Mouse (Mus musculus): ENCODE measurements at regions not wholly inside any gene's neighbourhood (a gene's known extent, or its start where the extent isn't known, plus 50 kb on each side); places are given as distances from the start of the nearest gene placed in this dataset.

DNA sequence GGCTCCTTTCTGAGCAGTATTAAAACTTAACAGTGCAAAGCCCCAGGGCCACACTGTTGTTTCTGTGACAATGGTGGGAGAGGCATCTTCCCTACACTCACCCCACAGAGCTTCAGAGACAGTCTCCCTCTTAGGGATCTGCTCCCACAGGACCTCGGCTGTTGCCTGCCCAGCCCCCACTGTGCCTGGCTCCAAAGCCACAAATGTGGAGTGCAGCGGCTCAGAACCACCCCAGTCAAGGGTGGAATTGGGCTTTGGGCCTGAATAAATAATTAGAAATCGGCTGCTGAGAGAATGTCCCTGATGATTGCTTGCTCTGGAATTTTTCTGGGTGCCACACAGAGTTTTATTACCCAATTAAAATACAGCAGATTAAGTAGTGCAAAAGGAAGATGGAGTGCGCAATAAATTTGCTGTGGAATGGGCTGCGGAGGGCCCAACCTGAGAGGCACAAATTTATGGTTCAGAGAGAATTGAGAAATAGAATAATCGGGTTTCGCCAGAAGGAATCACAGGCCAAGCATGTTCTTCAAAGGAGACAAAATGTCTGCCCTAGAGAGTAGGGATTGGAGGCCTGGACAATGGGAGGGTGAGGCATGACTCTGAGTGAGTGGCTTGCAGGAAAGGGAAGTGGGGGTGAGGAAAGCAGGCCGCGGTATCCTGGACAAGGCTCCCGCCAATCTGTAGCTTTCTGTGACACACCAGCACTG is 56.4 kb downstream of the Cd24a start:
- Histone ChIP-seq H3K27ac (ENCODE audit: insufficient read depth, low read depth, low read length, poor library complexity, severe bottlenecking) (no peak overlapping the region), H3K9ac (ENCODE audit: insufficient read depth, low read depth, low read length, poor library complexity, severe bottlenecking) (no peak overlapping the region), H3K9me3 (ENCODE audit: control insufficient read depth, insufficient read depth, low read depth, low read length) (no peaks in the 10 kb centered on the region), H3K4me3 (ENCODE audit: insufficient read depth in 1 of 2, low read depth in 1 of 2, low read length in 2 of 2, poor library complexity in 1 of 2, severe bottlenecking in 1 of 2) (no peak overlapping the region), H3K36me3 (ENCODE audit: control insufficient read depth, insufficient read depth, low read length, poor library complexity, severe bottlenecking) (no peaks in the 10 kb centered on the region), H3K4me1 (ENCODE audit: control insufficient read depth in 2 of 2, insufficient read depth in 2 of 2, low read length in 2 of 2, poor library complexity in 1 of 2) (no peaks in the 10 kb centered on the region)
- in situ Hi-C loops (cut with MboI; ENCODE audit: low sequenced_read_pairs in 2 of 2, unreplicated experiment in 2 of 2): no loop called here
- DNase-seq (ENCODE audit: low read depth, low spot score): no peak
- TF ChIP-seq ZNF384 (IDR thresholded peaks at IDR 0.05; ENCODE audit: low read depth, low read length) (no peak), HCFC1 (IDR thresholded peaks at IDR 0.05; ENCODE audit: borderline replicate concordance, insufficient read depth, low read length) (no peak), MAFK (IDR thresholded peaks at IDR 0.05; ENCODE audit: insufficient read depth, low read depth, low read length) (no peak), ZC3H11A (IDR thresholded peaks at IDR 0.05; ENCODE audit: borderline replicate concordance, low read depth, low read length) (no peak), CHD2 (IDR thresholded peaks at IDR 0.05; ENCODE audit: low read depth, low read length) (no peak)

DNA sequence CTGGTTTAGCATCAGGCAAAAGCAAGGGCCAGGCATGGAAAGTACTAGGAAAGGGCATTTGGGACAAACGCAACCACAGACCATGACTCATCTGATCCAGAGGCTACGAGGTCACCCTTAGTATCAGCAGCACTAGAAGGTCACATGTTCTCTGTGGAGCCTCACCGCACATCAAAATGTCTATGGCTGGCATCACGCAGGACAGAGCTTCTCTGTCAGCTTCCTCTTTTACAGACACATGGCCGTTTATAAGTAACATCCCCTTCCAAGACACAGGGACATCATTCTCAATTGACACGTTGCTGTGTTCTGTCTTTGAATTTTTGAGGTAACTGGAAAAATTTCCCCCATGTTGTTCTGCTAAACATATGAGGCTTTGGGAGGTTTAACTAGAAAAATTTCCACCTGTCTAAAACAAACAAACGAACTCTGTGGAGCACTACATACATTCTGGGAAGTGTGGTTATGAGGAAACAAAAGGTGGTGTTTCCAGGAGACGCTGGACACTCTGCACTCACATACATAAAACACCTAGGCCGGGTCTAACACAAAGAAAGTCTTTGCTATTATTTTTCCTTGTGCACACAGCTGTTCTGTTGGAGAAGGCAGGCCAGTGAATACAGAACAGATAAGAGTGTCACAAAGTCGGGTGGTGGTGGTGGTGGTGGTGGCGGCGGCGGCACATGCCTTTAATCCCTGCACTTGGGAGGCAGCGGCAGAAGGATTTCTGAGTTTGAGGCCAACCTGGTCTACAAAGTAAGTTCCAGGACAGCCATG is 63.3 kb downstream of the Cd24a start:
- in situ Hi-C loops (cut with MboI; ENCODE audit: low sequenced_read_pairs in 2 of 2, unreplicated experiment in 2 of 2): no loop called here
- TF ChIP-seq MAFK (IDR thresholded peaks at IDR 0.05; ENCODE audit: insufficient read depth, low read depth, low read length) (no peak), ZC3H11A (IDR thresholded peaks at IDR 0.05; ENCODE audit: borderline replicate concordance, low read depth, low read length) (no peak), CHD2 (IDR thresholded peaks at IDR 0.05; ENCODE audit: low read depth, low read length) (no peak), ZNF384 (IDR thresholded peaks at IDR 0.05; ENCODE audit: low read depth, low read length) (no peak), HCFC1 (IDR thresholded peaks at IDR 0.05; ENCODE audit: borderline replicate concordance, insufficient read depth, low read length) (no peak)
- DNase-seq (ENCODE audit: low read depth, low spot score): no peak
- Histone ChIP-seq H3K4me1 (ENCODE audit: control insufficient read depth in 2 of 2, insufficient read depth in 2 of 2, low read length in 2 of 2, poor library complexity in 1 of 2) (no peaks in the 10 kb centered on the region), H3K9me3 (ENCODE audit: control insufficient read depth, insufficient read depth, low read depth, low read length) (no peaks in the 10 kb centered on the region), H3K4me3 (ENCODE audit: insufficient read depth in 1 of 2, low read depth in 1 of 2, low read length in 2 of 2, poor library complexity in 1 of 2, severe bottlenecking in 1 of 2) (no peak overlapping the region), H3K9ac (ENCODE audit: insufficient read depth, low read depth, low read length, poor library complexity, severe bottlenecking) (no peak overlapping the region), H3K36me3 (ENCODE audit: control insufficient read depth, insufficient read depth, low read length, poor library complexity, severe bottlenecking) (no peaks in the 10 kb centered on the region), H3K27ac (ENCODE audit: insufficient read depth, low read depth, low read length, poor library complexity, severe bottlenecking) (no peak overlapping the region)

DNA sequence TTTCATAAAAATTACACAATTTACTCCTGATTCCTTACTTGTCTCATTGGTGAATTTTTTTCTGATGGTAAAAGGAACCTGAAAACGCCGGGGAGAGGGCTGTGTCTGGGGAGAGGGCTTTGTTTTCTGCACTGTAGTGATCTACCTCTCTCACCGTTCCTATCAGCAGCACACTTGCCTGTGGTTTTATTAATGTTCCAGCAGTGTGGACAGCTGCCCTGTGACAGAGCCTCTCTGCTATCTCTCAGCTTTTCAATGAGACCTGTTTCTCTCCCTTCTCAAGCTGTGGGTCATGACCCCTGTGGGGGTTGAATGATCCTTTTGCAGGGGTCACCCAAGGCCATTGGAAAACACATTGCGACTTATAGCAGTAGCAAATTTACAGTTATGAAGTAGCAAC is 68.2 kb downstream of the Cd24a start:
- no peak for DNase-seq (ENCODE audit: low read depth, low spot score)
- TF ChIP-seq HCFC1 (IDR thresholded peaks at IDR 0.05; ENCODE audit: borderline replicate concordance, insufficient read depth, low read length): no peak
- TF ChIP-seq ZNF384 (IDR thresholded peaks at IDR 0.05; ENCODE audit: low read depth, low read length): no peak
- TF ChIP-seq CHD2 (IDR thresholded peaks at IDR 0.05; ENCODE audit: low read depth, low read length): no peak
- no peak for TF ChIP-seq MAFK (IDR thresholded peaks at IDR 0.05; ENCODE audit: insufficient read depth, low read depth, low read length)
- TF ChIP-seq ZC3H11A (IDR thresholded peaks at IDR 0.05; ENCODE audit: borderline replicate concordance, low read depth, low read length): no peak
- Histone ChIP-seq H3K4me3 (ENCODE audit: insufficient read depth in 1 of 2, low read depth in 1 of 2, low read length in 2 of 2, poor library complexity in 1 of 2, severe bottlenecking in 1 of 2) (no peak overlapping the region), H3K27ac (ENCODE audit: insufficient read depth, low read depth, low read length, poor library complexity, severe bottlenecking) (no peak overlapping the region), H3K36me3 (ENCODE audit: control insufficient read depth, insufficient read depth, low read length, poor library complexity, severe bottlenecking) (no peaks in the 10 kb centered on the region), H3K4me1 (ENCODE audit: control insufficient read depth in 2 of 2, insufficient read depth in 2 of 2, low read length in 2 of 2, poor library complexity in 1 of 2) (no peaks in the 10 kb centered on the region), H3K9ac (ENCODE audit: insufficient read depth, low read depth, low read length, poor library complexity, severe bottlenecking) (no peak overlapping the region), H3K9me3 (ENCODE audit: control insufficient read depth, insufficient read depth, low read depth, low read length) (no peaks in the 10 kb centered on the region)
- in situ Hi-C loops (cut with MboI; ENCODE audit: low sequenced_read_pairs in 2 of 2, unreplicated experiment in 2 of 2): no loop called here

DNA sequence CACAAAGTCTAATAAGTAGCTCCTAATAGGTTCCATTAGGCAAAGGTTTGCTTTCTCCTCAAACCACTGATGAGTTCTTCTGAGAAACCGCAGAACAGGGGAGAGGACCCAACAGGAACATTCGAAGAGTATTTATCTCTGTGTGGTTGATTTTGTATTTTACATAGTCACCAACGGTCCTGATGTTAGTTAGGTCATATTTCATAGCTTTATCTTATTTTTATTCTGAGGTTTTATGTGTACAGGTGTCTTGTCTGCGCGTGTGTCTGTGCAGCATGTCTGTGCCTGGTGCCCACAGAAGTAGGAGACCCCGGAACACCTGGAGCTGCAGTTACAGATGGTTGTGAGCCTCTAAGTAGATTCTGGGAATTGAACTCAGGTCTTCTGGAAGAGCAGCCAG is 68.9 kb downstream of the Cd24a start:
- Histone ChIP-seq H3K36me3 (ENCODE audit: control insufficient read depth, insufficient read depth, low read length, poor library complexity, severe bottlenecking) (no peaks in the 10 kb centered on the region), H3K4me3 (ENCODE audit: insufficient read depth in 1 of 2, low read depth in 1 of 2, low read length in 2 of 2, poor library complexity in 1 of 2, severe bottlenecking in 1 of 2) (no peak overlapping the region), H3K4me1 (ENCODE audit: control insufficient read depth in 2 of 2, insufficient read depth in 2 of 2, low read length in 2 of 2, poor library complexity in 1 of 2) (peaks cover 0 to 4% of the 10 kb centered on the region in 2 experiments; a peak in 1 of 4 replicates), H3K9me3 (ENCODE audit: control insufficient read depth, insufficient read depth, low read depth, low read length) (no peaks in the 10 kb centered on the region), H3K9ac (ENCODE audit: insufficient read depth, low read depth, low read length, poor library complexity, severe bottlenecking) (no peak overlapping the region), H3K27ac (ENCODE audit: insufficient read depth, low read depth, low read length, poor library complexity, severe bottlenecking) (no peak overlapping the region)
- TF ChIP-seq ZC3H11A (IDR thresholded peaks at IDR 0.05; ENCODE audit: borderline replicate concordance, low read depth, low read length): no peak
- no peak for TF ChIP-seq CHD2 (IDR thresholded peaks at IDR 0.05; ENCODE audit: low read depth, low read length)
- no peak for TF ChIP-seq ZNF384 (IDR thresholded peaks at IDR 0.05; ENCODE audit: low read depth, low read length)
- no peak for TF ChIP-seq HCFC1 (IDR thresholded peaks at IDR 0.05; ENCODE audit: borderline replicate concordance, insufficient read depth, low read length)
- no peak for TF ChIP-seq MAFK (IDR thresholded peaks at IDR 0.05; ENCODE audit: insufficient read depth, low read depth, low read length)
- no peak for DNase-seq (ENCODE audit: low read depth, low spot score)
- in situ Hi-C loops (cut with MboI; ENCODE audit: low sequenced_read_pairs in 2 of 2, unreplicated experiment in 2 of 2): no loop called here

Data from ES-E14 (cell line).